Mouse (Mus musculus) stomach, embryonic 15.5 days (tissue): ENCODE results near the gene Plcb4. TPM values are rescaled to one million over a fixed set of nuclear protein-coding genes. Genes with fewer than 3 reads are reported as not detected.

Experiments
- ATAC-seq: fragments of 200-750 bp; cut with Nextera tagmentation; 2 replicates; pipeline ENCODE4 v1.8.0; 2017; ENCODE audit warnings: low read depth, moderate number of reproducible peaks, moderate TSS enrichment; ENCODE audit not compliant: insufficient read depth, low FRiP score
- H3K27ac ChIP-seq: fragments of 300-500 bp; sonication (generic); 2 replicates; pipeline ENCODE4 v1.5.1; 2015; ENCODE audit warnings: mild to moderate bottlenecking, inconsistent platforms
- H3K27me3 ChIP-seq: fragments of 300-500 bp; sonication (generic); replicated peaks from 2 replicates; pipeline ENCODE4 v1.6.1; 2015; ENCODE audit warnings: inconsistent platforms
- H3K36me3 ChIP-seq: fragments of 300-500 bp; sonication (generic); 2 replicates; pipeline ENCODE4 v1.6.1; 2015; ENCODE audit warnings: inconsistent platforms
- H3K4me1 ChIP-seq: fragments of 300-500 bp; sonication (generic); 2 replicates; pipeline ENCODE4 v1.6.1; 2015; ENCODE audit warnings: inconsistent platforms
- H3K4me2 ChIP-seq: fragments of 300-500 bp; sonication (generic); 2 replicates; pipeline ENCODE4 v1.6.1; 2015; ENCODE audit warnings: mild to moderate bottlenecking, inconsistent platforms
- H3K4me3 ChIP-seq: fragments of 300-500 bp; sonication (generic); replicated peaks from 2 replicates; pipeline ENCODE4 v1.5.1; 2015; ENCODE audit warnings: inconsistent platforms
- H3K9ac ChIP-seq: fragments of 300-500 bp; sonication (generic); 2 replicates; pipeline ENCODE4 v1.6.1; 2015; ENCODE audit warnings: inconsistent platforms
- H3K9me3 ChIP-seq: fragments of 300-500 bp; sonication (generic); 2 replicates; pipeline ENCODE4 v1.6.1; 2016; ENCODE audit warnings: inconsistent platforms
- WGBS: fragments of 180-500 bp; shearing (Covaris S2); methylation state at CpG from one replicate; pipeline ENCODE4 v1.1.7; 2015; 5-methylcytosine and 5-hydroxymethylcytosine counted together
- polyA plus RNA-seq: library from polyadenylated mRNA; unstranded; fragments of >200 nt; fragmentation: Nextera tagmentation; extraction: Ambion mirVana; gene quantifications from 2 replicates; pipeline ENCODE4 v1.2.1, GENCODE M21; 2015

Plcb4 gene
- polyA plus RNA-seq, 1 experiment from 2014 or later: 24.7 TPM

GRCm38 (mm10) chr2:135650885-135651284, 7.9 kb upstream of the Plcb4 start:
- Histone ChIP-seq H3K4me1 (no peaks in the 10 kb centered on the region), H3K4me2 (no peak overlapping the region), H3K9me3 (no peaks in the 10 kb centered on the region), H3K9ac (no peak overlapping the region), H3K36me3 (no peaks in the 10 kb centered on the region), H3K4me3 (no peak overlapping the region), H3K27ac (no peak overlapping the region), H3K27me3 (no peaks in the 10 kb centered on the region)
- 86% methylated on average over 3 of the region's 3 CpGs for WGBS
- no peak for ATAC-seq

GRCm38 (mm10) chr2:135652040-135652439, 6.8 kb upstream of the Plcb4 start:
- H3K4me3 ChIP-seq: no peak overlapping the region
- no peaks in the 10 kb centered on the region for H3K9me3 ChIP-seq
- 87% methylated on average over 6 of the region's 6 CpGs for WGBS
- H3K27me3 ChIP-seq: no peaks in the 10 kb centered on the region
- no peak for ATAC-seq
- H3K27ac ChIP-seq: no peak overlapping the region
- H3K9ac ChIP-seq: no peak overlapping the region
- H3K36me3 ChIP-seq: no peaks in the 10 kb centered on the region
- no peaks in the 10 kb centered on the region for H3K4me1 ChIP-seq
- H3K4me2 ChIP-seq: no peak overlapping the region

GRCm38 (mm10) chr2:135652451-135652850, 6.4 kb upstream of the Plcb4 start:
- 73% methylated on average over 4 of the region's 4 CpGs for WGBS
- H3K4me2 ChIP-seq: no peak overlapping the region
- no peak overlapping the region for H3K9ac ChIP-seq
- H3K27me3 ChIP-seq: no peaks in the 10 kb centered on the region
- no peaks in the 10 kb centered on the region for H3K9me3 ChIP-seq
- H3K4me1 ChIP-seq: no peaks in the 10 kb centered on the region
- ATAC-seq: no peak
- no peaks in the 10 kb centered on the region for H3K36me3 ChIP-seq
- no peak overlapping the region for H3K27ac ChIP-seq
- no peak overlapping the region for H3K4me3 ChIP-seq

- Histone ChIP-seq H3K4me2 (no peak overlapping the region), H3K27ac (no peak overlapping the region), H3K36me3 (no peaks in the 10 kb centered on the region), H3K4me3 (no peak overlapping the region), H3K9ac (no peak overlapping the region), H3K4me1 (no peaks in the 10 kb centered on the region), H3K9me3 (no peaks in the 10 kb centered on the region), H3K27me3 (no peaks in the 10 kb centered on the region)
- ATAC-seq: no peak
- 87% methylated on average over 1 of the region's 1 CpGs for whole genome bisulfite sequencing
These were observed 2.9 kb upstream of the Plcb4 start for GRCm38 (mm10) chr2:135655948-135656347.

GRCm38 (mm10) chr2:135656586-135656985, 2.2 kb upstream of the Plcb4 start:
- Histone ChIP-seq H3K27ac (no peak overlapping the region), H3K9ac (no peak overlapping the region), H3K9me3 (no peaks in the 10 kb centered on the region), H3K4me2 (no peak overlapping the region), H3K36me3 (no peaks in the 10 kb centered on the region), H3K27me3 (no peaks in the 10 kb centered on the region), H3K4me3 (no peak overlapping the region), H3K4me1 (no peaks in the 10 kb centered on the region)
- WGBS: 68% methylated on average over 6 of the region's 6 CpGs
- no peak for ATAC-seq

- Histone ChIP-seq H3K36me3 (no peaks in the 10 kb centered on the region), H3K4me1 (no peaks in the 10 kb centered on the region), H3K4me2 (peak overlapping the region; percentile 81), H3K27ac (peak overlapping the region; percentile 93), H3K9me3 (no peaks in the 10 kb centered on the region), H3K9ac (peak overlapping the region; percentile 85), H3K4me3 (peak overlapping the region; percentile 87), H3K27me3 (no peaks in the 10 kb centered on the region)
- under 1% methylated on average over 65 of the region's 97 CpGs for WGBS
- ATAC-seq: peak; percentile 73
These were observed 775 bp downstream of the Plcb4 start for GRCm38 (mm10) chr2:135659391-135660180.

- Histone ChIP-seq H3K4me1 (no peaks in the 10 kb centered on the region), H3K4me3 (no peak overlapping the region), H3K9me3 (no peaks in the 10 kb centered on the region), H3K27me3 (no peaks in the 10 kb centered on the region), H3K27ac (no peak overlapping the region), H3K36me3 (no peaks in the 10 kb centered on the region), H3K4me2 (0 out of 2 replicates have a peak overlapping the region, but pooled peaks have one; percentile 22), H3K9ac (no peak overlapping the region)
- ATAC-seq: no peak
- 57% methylated on average over 4 of the region's 4 CpGs for WGBS
These were observed 2.0 kb downstream of the Plcb4 start for GRCm38 (mm10) chr2:135660816-135661215.

- 88% methylated on average over 1 of the region's 1 CpGs for WGBS
- no peaks in the 10 kb centered on the region for H3K9me3 ChIP-seq
- no peak overlapping the region for H3K4me3 ChIP-seq
- no peaks in the 10 kb centered on the region for H3K36me3 ChIP-seq
- no peak for ATAC-seq
- no peaks in the 10 kb centered on the region for H3K27me3 ChIP-seq
- H3K4me1 ChIP-seq: no peaks in the 10 kb centered on the region
- H3K27ac ChIP-seq: no peak overlapping the region
- no peak overlapping the region for H3K4me2 ChIP-seq
- H3K9ac ChIP-seq: no peak overlapping the region
These were observed 5.0 kb downstream of the Plcb4 start for GRCm38 (mm10) chr2:135663785-135664184.

GRCm38 (mm10) chr2:135667496-135667895, 8.7 kb downstream of the Plcb4 start:
- H3K4me1 ChIP-seq: peaks cover 2% of the 10 kb centered on the region; the same call in 1 of the 2 replicates
- no peak overlapping the region for H3K4me2 ChIP-seq
- H3K4me3 ChIP-seq: no peak overlapping the region
- WGBS: 85% methylated on average over 2 of the region's 2 CpGs
- H3K27ac ChIP-seq: no peak overlapping the region
- ATAC-seq: no peak
- no peaks in the 10 kb centered on the region for H3K36me3 ChIP-seq
- no peaks in the 10 kb centered on the region for H3K9me3 ChIP-seq
- H3K27me3 ChIP-seq: no peaks in the 10 kb centered on the region
- no peak overlapping the region for H3K9ac ChIP-seq

GRCm38 (mm10) chr2:135672459-135673104, 13.8 kb downstream of the Plcb4 start:
- Histone ChIP-seq H3K9ac (no peak overlapping the region), H3K9me3 (no peaks in the 10 kb centered on the region), H3K36me3 (no peaks in the 10 kb centered on the region), H3K27ac (no peak overlapping the region), H3K4me3 (no peak overlapping the region), H3K27me3 (no peaks in the 10 kb centered on the region), H3K4me1 (peaks cover 5% of the 10 kb centered on the region; the same call in 1 of the 2 replicates), H3K4me2 (no peak overlapping the region)
- no peak; the same call in 1 of the 2 replicates for ATAC-seq
- 59% methylated on average over 10 of the region's 10 CpGs for WGBS

- Histone ChIP-seq H3K27ac (no peak overlapping the region), H3K9me3 (no peaks in the 10 kb centered on the region), H3K4me1 (peaks cover 5% of the 10 kb centered on the region; the same call in 1 of the 2 replicates), H3K27me3 (no peaks in the 10 kb centered on the region), H3K4me2 (no peak overlapping the region), H3K9ac (no peak overlapping the region), H3K4me3 (no peak overlapping the region), H3K36me3 (no peaks in the 10 kb centered on the region)
- no peak for ATAC-seq
- WGBS: 85% methylated on average over 8 of the region's 8 CpGs
These were observed 14.8 kb downstream of the Plcb4 start for GRCm38 (mm10) chr2:135673649-135674048.

- Histone ChIP-seq H3K9ac (no peak overlapping the region), H3K4me3 (no peak overlapping the region), H3K4me1 (peaks cover 5% of the 10 kb centered on the region; the same call in 1 of the 2 replicates), H3K4me2 (no peak overlapping the region), H3K27me3 (no peaks in the 10 kb centered on the region), H3K9me3 (no peaks in the 10 kb centered on the region), H3K27ac (no peak overlapping the region), H3K36me3 (no peaks in the 10 kb centered on the region)
- WGBS: 83% methylated on average over 5 of the region's 5 CpGs
- ATAC-seq: no peak
These were observed 16.5 kb downstream of the Plcb4 start for GRCm38 (mm10) chr2:135675284-135675683.
